Mouse (Mus musculus) myocyte (in vitro differentiated cells): ENCODE measurements around the gene E130309D02Rik.

Source experiments
- CEBPB ChIP-seq: IDR thresholded peaks from 2 replicates; pipeline ENCODE4 v1.6.1; 2011; ENCODE audit warnings: mild to moderate bottlenecking, moderate library complexity; ENCODE audit not compliant: poor library complexity, insufficient read depth, severe bottlenecking
- MAX ChIP-seq: IDR thresholded peaks from one replicate; pipeline ENCODE4 v1.6.1; 2011; ENCODE audit warnings: low read depth, mild to moderate bottlenecking, control low read depth
- MYOG ChIP-seq, 3 experiments: IDR thresholded peaks; one replicate each; pipeline ENCODE4 v1.6.1; 2011; ENCODE audit warnings: control low read depth in 2 of 3, low read depth in 2 of 3, mild to moderate bottlenecking in 2 of 3; ENCODE audit not compliant: insufficient read length in 2 of 3, control insufficient read depth in 1 of 3, insufficient read depth in 1 of 3
- POLR2A ChIP-seq: IDR thresholded peaks from one replicate; pipeline ENCODE4 v1.6.1; 2011; ENCODE audit warnings: low read depth, mild to moderate bottlenecking, control low read depth, moderate library complexity; ENCODE audit not compliant: insufficient read length
- USF1 ChIP-seq: IDR thresholded peaks from one replicate; pipeline ENCODE4 v1.6.1; 2011; ENCODE audit warnings: low read depth, mild to moderate bottlenecking, control low read depth, moderate library complexity

DNA sequence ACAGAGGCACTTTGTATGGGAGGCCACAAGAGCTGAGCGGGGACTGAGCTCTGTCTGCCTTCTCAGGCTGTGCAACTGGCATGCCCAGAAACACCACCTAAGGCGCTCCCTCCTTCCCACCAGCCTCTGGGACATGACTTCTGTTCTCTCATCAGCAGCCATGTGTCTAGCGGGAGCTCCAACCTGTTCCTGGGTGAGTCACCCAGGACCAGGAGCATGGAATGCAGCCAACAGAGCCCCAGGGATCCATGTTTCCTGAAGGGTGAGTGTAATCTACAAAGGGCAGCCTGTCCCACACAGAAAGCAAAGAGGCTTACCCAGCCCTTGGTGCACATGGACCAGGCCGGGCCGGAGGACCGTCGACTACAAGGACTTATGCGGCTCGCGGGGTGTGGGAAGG, 50.5 kb downstream of the E130309D02Rik start:
- TF ChIP-seq MAX = no peak
- no peak for TF ChIP-seq POLR2A
- no peak for TF ChIP-seq MYOG (IDR thresholded peaks at IDR 0.05; ENCODE audit: control insufficient read depth in 1 of 3, insufficient read depth in 1 of 3, insufficient read length in 2 of 3, low read depth in 2 of 3)
- no peak for TF ChIP-seq CEBPB
- TF ChIP-seq USF1 = no peak
